Mouse (Mus musculus) lung, embryonic 15.5 days (tissue): ENCODE results near the gene Wdfy2. TPM values are rescaled to one million over a fixed set of nuclear protein-coding genes. Genes with fewer than 3 reads are reported as not detected.

ENCODE experiments used
- ATAC-seq: fragments of 200-750 bp; cut with Nextera tagmentation; 2 replicates; pipeline ENCODE4 v1.8.0; 2017; ENCODE audit warnings: moderate number of reproducible peaks, borderline replicate concordance; ENCODE audit not compliant: low FRiP score, low TSS enrichment; ENCODE audit errors: extremely low read depth
- H3K27ac ChIP-seq: fragments of 300-500 bp; sonication (generic); 2 replicates; pipeline ENCODE4 v1.5.1; 2015; ENCODE audit warnings: moderate library complexity, mild to moderate bottlenecking, inconsistent platforms
- H3K27me3 ChIP-seq: fragments of 300-500 bp; sonication (generic); 2 replicates; pipeline ENCODE4 v1.6.1; 2015; ENCODE audit warnings: inconsistent platforms
- H3K36me3 ChIP-seq: fragments of 300-500 bp; sonication (generic); 2 replicates; pipeline ENCODE4 v1.6.1; 2015; ENCODE audit warnings: inconsistent platforms
- H3K4me1 ChIP-seq: fragments of 300-500 bp; sonication (generic); 2 replicates; pipeline ENCODE4 v1.6.1; 2015; ENCODE audit warnings: inconsistent platforms
- H3K4me2 ChIP-seq: fragments of 300-500 bp; sonication (generic); 2 replicates; pipeline ENCODE4 v1.6.1; 2015; ENCODE audit warnings: inconsistent platforms, mild to moderate bottlenecking, moderate library complexity
- H3K4me3 ChIP-seq: fragments of 300-500 bp; sonication (generic); 2 replicates; pipeline ENCODE4 v1.5.1; 2015; ENCODE audit warnings: mild to moderate bottlenecking, inconsistent platforms
- H3K9ac ChIP-seq: fragments of 300-500 bp; sonication (generic); 2 replicates; pipeline ENCODE4 v1.6.1; 2015; ENCODE audit warnings: inconsistent platforms
- H3K9me3 ChIP-seq: fragments of 300-500 bp; sonication (generic); 2 replicates; pipeline ENCODE4 v1.6.1; 2016; ENCODE audit warnings: inconsistent platforms
- WGBS: fragments of 180-500 bp; shearing (Covaris S2); methylation state at CpG from one replicate; pipeline ENCODE4 v1.1.7; 2015; 5-methylcytosine and 5-hydroxymethylcytosine counted together
- microRNA-seq: library from miRNA; unstranded; fragments of <30 nt; microRNA quantifications from one replicate; pipeline ENCODE4, GENCODE M21; 2016
- polyA plus RNA-seq: library from polyadenylated mRNA; unstranded; fragments of >200 nt; fragmentation: Nextera tagmentation; extraction: Ambion mirVana; gene quantifications from 2 replicates; pipeline ENCODE4 v1.2.1, GENCODE M21; 2015

The Wdfy2 gene
- polyA plus RNA-seq, 1 experiment from 2014 or later, result 6.2 TPM

DNA sequence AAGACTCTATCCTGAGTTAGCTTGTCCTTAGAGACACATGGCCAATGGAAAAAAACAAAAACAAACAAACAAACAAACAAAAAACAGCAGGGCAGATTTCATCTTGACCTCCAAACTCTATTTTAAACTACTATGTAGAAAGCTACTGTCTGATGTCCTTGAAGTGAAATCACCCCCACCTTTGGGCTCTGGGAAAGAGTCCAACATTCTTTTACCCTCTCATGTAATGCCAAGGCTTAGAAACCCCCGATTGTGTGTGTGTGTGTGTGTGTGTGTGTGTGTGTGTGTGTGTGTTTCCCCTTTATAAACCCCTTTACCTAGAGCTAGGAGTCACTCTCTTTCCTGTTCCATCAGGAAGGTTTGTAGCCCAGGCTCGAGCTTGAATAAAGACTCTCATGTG lies 165.1 kb downstream of the Wdfy2 start:
- 39% methylated on average over 2 of the region's 2 CpGs for WGBS
- H3K36me3 ChIP-seq, result no peaks in the 10 kb centered on the region
- H3K27me3 ChIP-seq, result no peaks in the 10 kb centered on the region
- no peak overlapping the region for H3K4me2 ChIP-seq
- no peaks in the 10 kb centered on the region for H3K9me3 ChIP-seq
- H3K9ac ChIP-seq, result no peak overlapping the region
- no peak for ATAC-seq
- H3K27ac ChIP-seq, result no peak overlapping the region
- no peak overlapping the region for H3K4me3 ChIP-seq
- H3K4me1 ChIP-seq, result no peaks in the 10 kb centered on the region

Small RNAs within 50 kb of the gene (microRNA-seq; reads per million reads assigned to microRNA genes)
- gene Mir6541 (not detected), gene Mir8098 (not detected)

Other genes starting within 250 kb of the Wdfy2 start
- gene Serpine3, start 174.0 kb upstream of the Wdfy2 start, polyA plus RNA-seq, result not detected in 2 replicates
- 18.5 and 22.8 TPM in 2 replicates for gene Ints6, start 76.5 kb upstream of the Wdfy2 start, polyA plus RNA-seq
- gene Defb48, start 146.8 kb downstream of the Wdfy2 start, polyA plus RNA-seq, result not detected in 2 replicates
- not detected in 2 replicates for gene Defb47, start 160.4 kb downstream of the Wdfy2 start, polyA plus RNA-seq
- not detected in 2 replicates for gene Defb43, start 174.1 kb downstream of the Wdfy2 start, polyA plus RNA-seq
- gene Defb42, start 209.3 kb downstream of the Wdfy2 start, polyA plus RNA-seq, result 0.30 and 0.33 TPM in 2 replicates
- not detected in 2 replicates for gene Defb30, start 212.3 kb downstream of the Wdfy2 start, polyA plus RNA-seq